Mouse (Mus musculus) cerebellum, adult 2 months (tissue): ENCODE results near the gene Sec61b. TPM values are rescaled to one million over a fixed set of nuclear protein-coding genes. Genes with fewer than 3 reads are reported as not detected.

Source experiments
- DNase-seq, 2 experiments: peaks; one replicate each; pipeline ENCODE4 v3.0.0; 2021
- H3K27ac ChIP-seq: fragments of 200-500 bp; 2 replicates; pipeline ENCODE4 v1.5.1; 2012; ENCODE audit warnings: low read length, control low read depth, inconsistent platforms; ENCODE audit not compliant: insufficient read depth
- H3K27me3 ChIP-seq: fragments of 200-500 bp; 2 replicates; pipeline ENCODE4 v1.6.1; 2012; ENCODE audit warnings: inconsistent platforms, mild to moderate bottlenecking, low read length, moderate library complexity; ENCODE audit not compliant: control insufficient read depth, insufficient read depth
- H3K4me1 ChIP-seq: fragments of 200-500 bp; 2 replicates; pipeline ENCODE4 v1.6.1; 2011; ENCODE audit warnings: low read length; ENCODE audit not compliant: control insufficient read depth, insufficient read depth
- H3K4me3 ChIP-seq: fragments of 200-500 bp; replicated peaks from 2 replicates; pipeline ENCODE3; 2011; ENCODE audit warnings: mild to moderate bottlenecking, low read depth, low read length, control low read depth; ENCODE audit not compliant: insufficient read depth
- CTCF ChIP-seq: fragments of 200-500 bp; IDR thresholded peaks from 2 replicates; pipeline ENCODE4 v1.5.1; 2011; ENCODE audit warnings: low read depth, mild to moderate bottlenecking, control low read depth, low read length, moderate library complexity, borderline replicate concordance; ENCODE audit not compliant: insufficient read depth
- POLR2A ChIP-seq: fragments of 200-500 bp; IDR thresholded peaks from 2 replicates; pipeline ENCODE4 v1.6.1; 2011; ENCODE audit warnings: low read length, control low read depth, borderline replicate concordance; ENCODE audit not compliant: insufficient read depth
- WGBS: fragments of 180-500 bp; shearing (Covaris S2); methylation state at CpG from one replicate; pipeline ENCODE4 v1.1.7; 2018; 5-methylcytosine and 5-hydroxymethylcytosine counted together
- polyA plus RNA-seq: library from polyadenylated mRNA; depleted of rRNA; stranded (reverse); fragments of >200 nt; gene quantifications from 2 replicates; pipeline ENCODE4 v1.2.3, GENCODE M21; 2012

Sec61b gene
- polyA plus RNA-seq, 1 experiment, result 72.9 TPM

DNA sequence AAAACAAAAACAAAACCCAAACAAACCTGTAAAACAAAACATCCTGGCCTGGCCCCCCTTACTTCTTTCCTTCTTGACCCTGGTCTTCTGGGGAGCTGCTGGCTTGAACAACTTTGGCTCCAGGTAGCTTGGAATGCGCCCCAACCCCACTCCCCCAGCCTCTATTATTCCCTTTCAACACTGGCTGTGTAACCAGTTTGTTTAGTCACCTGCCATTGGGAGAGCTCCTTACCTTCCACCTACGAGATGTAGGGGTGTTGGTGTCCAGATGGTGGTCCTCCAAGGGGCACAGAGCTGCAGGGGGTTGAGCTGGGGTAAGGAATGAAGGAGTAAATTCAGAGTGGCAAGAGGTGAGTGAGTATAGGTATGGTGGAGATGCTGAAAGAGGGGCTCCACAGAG lies 7.3 kb upstream of the Sec61b start:
- Histone ChIP-seq H3K4me3 (no peak overlapping the region), H3K27ac (no peak overlapping the region), H3K4me1 (no peaks in the 10 kb centered on the region), H3K27me3 (no peaks in the 10 kb centered on the region)
- DNase-seq, result no peak
- TF ChIP-seq CTCF (no peak), POLR2A (no peak)
- 92% methylated on average over 2 of the region's 2 CpGs for WGBS

DNA sequence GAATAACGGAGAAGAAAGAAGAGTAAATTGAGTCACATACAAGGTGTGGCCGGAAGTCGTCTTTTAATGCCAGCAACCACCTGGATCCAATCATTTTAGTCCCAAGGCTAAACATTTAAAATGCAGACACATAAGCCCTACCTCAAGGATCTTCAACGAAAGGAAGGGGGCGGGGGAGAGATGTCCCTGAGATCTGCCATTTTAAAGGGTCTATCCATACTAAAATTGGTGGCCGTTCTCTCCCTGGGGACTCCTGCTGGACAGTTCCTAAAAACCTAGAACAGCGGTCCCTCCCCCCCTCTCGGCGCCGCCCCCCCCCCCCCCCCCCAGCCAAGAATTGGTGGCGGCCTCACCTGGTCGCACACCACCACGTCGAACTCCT lies 881 bp upstream of the Sec61b start:
- TF ChIP-seq CTCF (0 out of 2 replicates have a peak, but pooled peaks have one; percentile 9), POLR2A (no peak)
- DNase-seq, result no peak
- Histone ChIP-seq H3K4me3 (peak overlapping the region; percentile 96), H3K27me3 (no peaks in the 10 kb centered on the region), H3K4me1 (peaks cover 4% of the 10 kb centered on the region; the same call in 1 of the 2 replicates), H3K27ac (peak overlapping the region; percentile 88; the same call in 1 of the 2 replicates)
- 2% methylated on average over 6 of the region's 14 CpGs for WGBS

DNA sequence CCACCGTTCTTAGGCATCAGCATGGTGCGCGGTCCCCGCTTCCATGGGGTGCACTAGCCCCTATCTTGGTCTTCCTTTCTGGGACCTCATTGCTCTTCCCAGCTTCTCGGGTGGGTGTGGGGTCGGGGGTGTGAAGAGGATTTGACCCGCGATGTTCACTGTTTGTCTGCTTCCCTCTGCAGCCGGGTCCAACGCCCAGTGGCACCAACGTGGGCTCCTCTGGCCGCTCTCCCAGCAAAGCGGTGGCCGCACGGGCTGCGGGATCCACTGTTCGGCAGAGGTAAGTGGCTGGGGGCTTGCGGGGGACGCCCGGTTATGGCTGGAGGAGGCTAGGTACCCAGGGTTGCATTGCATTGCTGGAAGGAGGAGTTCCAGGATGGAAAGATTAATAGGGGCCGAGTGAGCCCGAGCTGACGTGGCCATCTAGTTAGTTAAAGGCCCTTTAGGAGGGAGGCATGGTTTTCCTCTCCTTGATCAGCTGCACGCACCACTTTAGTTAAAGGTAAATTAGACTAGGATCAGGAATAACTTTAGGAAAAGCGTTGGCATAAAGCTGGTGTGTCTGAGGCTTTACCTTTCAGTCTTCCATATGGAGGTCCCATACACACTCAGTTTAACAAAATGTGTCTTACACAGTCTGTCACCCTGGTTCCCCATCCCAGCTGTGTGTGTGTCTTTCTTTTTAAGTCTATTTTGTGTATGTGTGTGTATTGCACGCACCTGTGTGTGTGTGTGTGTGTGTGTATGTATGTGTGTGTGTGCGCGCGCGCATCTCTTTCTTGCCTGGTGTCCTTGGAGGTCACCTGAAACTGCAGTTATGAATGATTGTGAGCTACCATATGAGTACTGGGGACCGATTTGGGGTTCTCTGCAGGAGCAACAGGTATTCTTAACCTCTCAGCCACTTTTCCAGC lies 529 bp downstream of the Sec61b start:
- Histone ChIP-seq H3K27me3 (no peaks in the 10 kb centered on the region), H3K27ac (peak overlapping the region; percentile 90; the same call in 1 of the 2 replicates), H3K4me3 (peak overlapping the region; percentile 96), H3K4me1 (peaks cover 4% of the 10 kb centered on the region; the same call in 1 of the 2 replicates)
- 12% methylated on average over 31 of the region's 31 CpGs for WGBS
- no peak for TF ChIP-seq CTCF
- TF ChIP-seq POLR2A, result 0 out of 2 replicates have a peak, but pooled peaks have one; percentile 34
- no peak for DNase-seq

DNA sequence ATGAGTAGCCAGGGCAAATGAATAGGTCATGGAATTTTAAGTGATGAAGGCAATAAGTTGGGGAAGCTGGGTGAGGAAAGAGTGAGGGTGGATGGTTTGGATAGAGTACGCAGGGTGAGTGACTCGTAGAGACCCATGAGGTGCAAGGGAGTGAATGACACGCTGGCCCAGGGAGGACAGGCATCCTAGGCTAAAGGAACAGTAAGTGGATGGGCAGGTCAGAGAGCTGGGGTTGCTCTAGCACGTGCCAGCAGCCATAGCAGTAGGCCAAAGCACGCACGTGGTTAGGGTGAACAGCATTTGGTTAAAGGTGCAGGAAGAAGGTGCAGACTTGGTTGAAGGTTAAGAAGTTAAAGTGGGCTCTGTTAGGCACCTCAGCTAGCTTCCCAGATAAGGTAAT lies 3.1 kb downstream of the Sec61b start:
- WGBS, result 94% methylated on average over 6 of the region's 6 CpGs
- H3K27ac ChIP-seq, result no peak overlapping the region
- H3K4me3 ChIP-seq, result no peak overlapping the region
- no peaks in the 10 kb centered on the region for H3K27me3 ChIP-seq
- TF ChIP-seq CTCF, result no peak
- no peak for TF ChIP-seq POLR2A
- peaks cover 4% of the 10 kb centered on the region; the same call in 1 of the 2 replicates for H3K4me1 ChIP-seq
- no peak for DNase-seq

DNA sequence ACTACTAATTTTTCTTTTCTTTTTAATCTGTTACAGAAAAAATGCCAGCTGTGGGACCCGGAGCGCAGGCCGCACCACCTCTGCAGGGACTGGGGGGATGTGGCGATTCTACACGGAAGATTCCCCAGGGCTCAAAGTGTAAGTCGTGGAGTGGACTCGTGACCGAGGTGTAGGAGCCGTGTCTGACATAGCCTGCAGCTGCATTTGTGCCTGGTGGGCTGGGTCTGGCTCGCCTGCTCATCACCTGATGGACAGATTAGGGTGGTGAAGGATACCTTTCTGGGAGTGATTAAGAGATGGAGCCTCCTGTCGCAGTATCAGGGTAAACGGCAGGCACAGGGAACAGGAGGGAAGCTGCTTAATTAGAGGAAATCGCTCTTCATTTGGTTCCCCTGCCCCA lies 5.6 kb downstream of the Sec61b start:
- WGBS, result 96% methylated on average over 13 of the region's 13 CpGs

DNA sequence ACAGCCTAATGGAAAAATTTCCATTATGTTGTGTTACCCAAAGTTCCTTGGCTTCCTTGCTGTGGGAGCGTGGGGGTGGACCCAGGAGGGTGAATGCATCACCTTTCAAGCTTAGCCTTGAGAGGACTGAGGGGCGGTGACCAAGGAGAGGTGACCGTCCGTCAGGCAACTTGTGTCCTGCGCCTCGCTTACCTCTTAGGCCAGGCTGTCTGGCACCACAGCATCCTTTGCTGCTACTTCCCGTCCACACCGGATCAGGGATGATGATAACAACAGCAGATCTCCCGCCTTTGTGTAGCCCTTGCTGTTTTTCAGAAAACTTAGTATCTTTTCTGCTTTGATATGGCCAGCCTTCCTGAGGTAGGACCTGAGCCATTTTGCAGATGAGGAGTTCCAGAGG lies 6.1 kb downstream of the Sec61b start:
- H3K4me1 ChIP-seq, result no peaks in the 10 kb centered on the region; the same call in 1 of the 2 replicates
- no peaks in the 10 kb centered on the region for H3K27me3 ChIP-seq
- WGBS, result 94% methylated on average over 9 of the region's 9 CpGs
- H3K27ac ChIP-seq, result no peak overlapping the region
- TF ChIP-seq CTCF (no peak), POLR2A (no peak)
- DNase-seq, result no peak
- H3K4me3 ChIP-seq, result no peak overlapping the region

More for the DNA sequence above, 5.6 kb downstream of the Sec61b start:
- Histone ChIP-seq H3K4me3 (no peak overlapping the region), H3K4me1 (peaks cover 4% of the 10 kb centered on the region; the same call in 1 of the 2 replicates), H3K27ac (no peak overlapping the region), H3K27me3 (no peaks in the 10 kb centered on the region)
- DNase-seq, result no peak
- TF ChIP-seq CTCF (no peak), POLR2A (no peak)

DNA sequence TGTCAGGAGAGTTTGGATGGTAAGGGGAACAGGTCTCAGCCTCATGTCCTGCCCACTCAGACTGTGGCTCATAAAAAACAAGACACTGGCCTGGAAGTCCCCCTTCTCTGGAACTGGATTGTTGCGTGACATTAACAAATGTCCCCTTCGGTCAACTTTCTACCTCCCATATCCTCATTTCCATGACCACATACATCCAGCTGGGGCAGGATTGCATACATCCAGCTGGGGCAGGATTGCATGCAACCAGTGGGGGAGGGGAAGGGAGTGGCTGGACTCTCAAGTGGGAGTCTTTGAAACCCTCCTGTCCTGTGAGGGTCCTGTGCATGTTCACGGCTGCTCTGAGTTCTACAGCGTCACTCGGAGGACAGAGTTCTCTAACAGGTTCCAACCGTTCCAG lies 16.8 kb downstream of the Sec61b start:
- no peak overlapping the region for H3K27ac ChIP-seq
- H3K27me3 ChIP-seq, result no peaks in the 10 kb centered on the region
- WGBS, result 78% methylated on average over 6 of the region's 6 CpGs
- TF ChIP-seq POLR2A, result no peak
- no peak for TF ChIP-seq CTCF
- H3K4me3 ChIP-seq, result no peak overlapping the region
- no peaks in the 10 kb centered on the region for H3K4me1 ChIP-seq
- no peak for DNase-seq

DNA sequence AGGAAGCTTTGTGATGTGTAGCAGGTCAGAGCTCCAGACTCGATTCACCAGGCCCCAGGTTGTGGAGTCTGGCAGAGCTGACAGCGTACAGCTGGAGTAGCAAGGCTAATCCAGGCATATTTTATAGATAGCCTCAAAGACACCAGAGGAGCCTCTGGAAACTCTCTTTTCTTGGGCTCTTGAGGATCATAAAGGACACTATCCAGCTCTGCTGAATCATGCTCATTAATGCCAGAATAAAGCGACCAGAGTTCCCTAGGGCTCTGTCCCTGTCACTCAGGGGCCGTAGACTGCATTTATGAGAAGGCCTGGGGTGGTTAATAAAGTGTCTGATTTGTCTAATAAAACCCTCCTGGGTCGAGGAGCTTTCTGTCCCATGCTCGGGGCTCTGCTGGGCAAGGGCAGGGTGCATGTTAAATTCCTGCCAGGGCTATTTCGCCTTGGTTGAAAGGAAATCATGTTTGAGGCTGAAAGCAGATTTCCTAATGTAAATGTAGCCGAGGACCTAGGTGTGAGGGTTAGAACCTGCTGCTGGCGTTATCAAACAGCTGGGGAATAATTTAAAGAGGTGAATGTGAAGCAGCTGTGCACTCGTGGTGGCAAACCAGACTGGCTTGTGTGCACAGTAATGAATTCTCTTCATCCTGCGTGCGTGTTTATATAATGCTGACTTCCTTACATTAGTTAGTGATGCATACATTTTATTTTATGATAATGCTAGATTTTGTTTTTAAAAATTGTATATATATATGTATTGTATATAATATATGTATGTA lies 18.0 kb downstream of the Sec61b start:
- Histone ChIP-seq H3K27ac (no peak overlapping the region), H3K4me3 (no peak overlapping the region), H3K4me1 (no peaks in the 10 kb centered on the region), H3K27me3 (no peaks in the 10 kb centered on the region)
- DNase-seq, result no peak
- WGBS, result 67% methylated on average over 12 of the region's 12 CpGs
- no peak for TF ChIP-seq CTCF
- TF ChIP-seq POLR2A, result no peak
